Mouse (Mus musculus): ENCODE measurements around the gene Gnai3.

The Gnai3 gene

DNA sequence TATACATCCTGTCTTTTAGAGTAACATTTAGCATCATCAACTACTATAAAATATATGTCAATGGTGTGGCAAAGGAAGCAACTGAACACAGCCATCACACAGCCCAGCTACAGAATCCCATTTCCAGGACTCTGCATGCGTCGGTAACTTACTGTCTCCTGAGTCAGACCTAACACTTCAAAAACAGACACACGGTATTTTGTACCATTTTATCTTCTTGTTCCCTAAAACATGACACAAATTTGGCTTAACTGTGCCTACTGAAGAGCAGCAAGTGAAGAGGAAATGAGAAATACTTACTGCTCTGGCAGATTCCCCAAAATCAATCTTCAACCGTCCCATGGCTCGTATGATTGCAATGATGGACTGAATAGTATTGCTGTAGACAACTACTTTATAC lies 22.7 kb downstream of the Gnai3 start:
- in situ Hi-C loops (cut with MboI; ENCODE audit: low pct_unique_long_range_greater_than_20kb in 1 of 2, low sequenced_read_pairs in 2 of 2, unreplicated experiment in 1 of 2): no loop called here

DNA sequence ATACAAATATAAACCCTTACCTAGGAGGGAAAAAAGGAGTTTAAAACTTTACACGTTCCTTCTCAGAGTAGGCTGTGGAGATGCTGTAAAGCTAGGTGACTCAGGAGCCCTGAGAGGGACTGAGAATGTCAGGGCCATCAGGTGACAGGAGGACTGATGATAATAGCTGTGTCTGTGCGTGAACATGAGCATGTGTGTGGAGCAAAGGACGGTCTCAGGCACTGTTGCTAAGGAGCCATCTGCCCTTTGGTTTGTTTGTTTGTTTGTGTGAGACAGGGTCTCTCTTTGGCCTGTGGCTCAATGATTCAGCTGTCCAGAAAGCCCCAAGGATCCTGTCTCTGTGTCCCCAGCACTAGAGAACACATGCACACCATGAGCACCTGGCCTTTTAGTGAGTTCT lies 24.8 kb downstream of the Gnai3 start:
- in situ Hi-C loops (cut with MboI; ENCODE audit: low pct_unique_long_range_greater_than_20kb in 1 of 2, low sequenced_read_pairs in 2 of 2, unreplicated experiment in 1 of 2): no loop called here

DNA sequence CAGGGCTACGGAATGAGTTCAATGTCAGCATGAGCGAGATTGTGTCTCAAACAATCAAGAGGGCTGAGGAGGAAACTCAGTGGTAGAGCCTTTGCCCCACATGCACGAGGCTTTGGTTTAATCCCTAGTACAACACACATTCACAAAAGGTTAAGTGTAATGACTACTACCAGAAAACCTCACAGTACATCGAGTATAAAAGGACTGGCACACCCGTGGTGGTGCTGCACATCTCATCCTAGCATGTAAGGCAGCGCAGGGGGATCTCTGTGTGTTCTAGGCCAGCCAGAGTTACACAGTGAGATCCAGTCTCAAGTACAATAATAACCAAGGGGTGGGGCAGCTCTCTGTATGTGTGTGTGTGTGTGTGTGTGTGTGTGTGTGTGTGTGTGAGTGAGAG lies 28.5 kb downstream of the Gnai3 start:
- in situ Hi-C loops (cut with MboI; ENCODE audit: low pct_unique_long_range_greater_than_20kb in 1 of 2, low sequenced_read_pairs in 2 of 2, unreplicated experiment in 1 of 2): no loop called here

DNA sequence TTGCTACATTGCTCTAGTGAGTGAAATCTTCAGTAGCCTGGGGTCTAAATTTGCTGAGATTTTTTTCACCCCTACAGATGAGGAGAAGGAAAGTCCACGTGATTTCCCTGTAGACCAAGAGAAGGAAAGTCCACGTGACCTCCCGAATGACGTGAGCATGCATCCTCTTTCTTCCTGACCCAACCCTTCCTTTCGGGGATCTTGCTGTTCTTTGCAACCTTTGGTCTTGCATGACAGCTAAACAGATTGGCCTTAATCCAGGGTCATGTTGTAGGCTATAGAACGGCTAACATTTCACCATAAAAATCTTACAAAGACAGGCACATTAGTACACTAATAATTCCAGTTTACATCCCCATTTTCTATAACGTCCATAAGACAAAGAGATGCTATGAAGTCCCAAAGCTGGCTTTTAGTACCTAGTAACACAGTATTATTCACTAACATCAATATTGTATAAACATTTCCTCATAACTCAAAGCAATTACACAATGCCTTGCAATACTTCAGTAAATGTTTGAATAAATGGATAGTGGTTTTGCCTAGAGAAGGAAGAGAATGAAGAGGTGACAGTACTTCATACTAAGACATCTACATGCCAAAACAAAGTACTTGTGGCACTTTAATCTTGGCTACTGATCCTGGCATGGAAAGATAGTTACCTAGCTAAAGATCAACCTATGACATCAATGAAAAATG lies 32.2 kb downstream of the Gnai3 start:
- in situ Hi-C loops (cut with MboI; ENCODE audit: low pct_unique_long_range_greater_than_20kb in 1 of 2, low sequenced_read_pairs in 2 of 2, unreplicated experiment in 1 of 2): no loop called here

DNA sequence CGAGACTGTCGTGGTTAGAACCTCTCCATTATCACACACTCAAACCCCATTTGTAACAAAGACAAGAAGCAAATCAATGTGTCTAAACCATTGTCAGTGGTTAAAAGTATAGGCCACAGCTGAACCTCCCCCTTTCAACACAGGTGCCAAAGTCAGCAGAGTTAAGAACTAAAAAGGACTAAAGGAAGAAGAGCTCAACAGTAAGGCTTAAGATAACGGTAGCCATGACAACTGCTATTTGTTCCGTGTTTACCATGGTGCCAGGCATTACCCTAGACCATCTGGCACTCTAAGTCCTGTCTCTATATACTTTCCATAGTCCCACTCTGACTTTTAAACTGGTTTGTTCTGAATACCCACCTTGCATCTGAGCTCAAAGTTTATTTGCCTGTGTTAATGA lies 33.3 kb downstream of the Gnai3 start:
- in situ Hi-C loops (cut with MboI; ENCODE audit: low pct_unique_long_range_greater_than_20kb in 1 of 2, low sequenced_read_pairs in 2 of 2, unreplicated experiment in 1 of 2): no loop called here

DNA sequence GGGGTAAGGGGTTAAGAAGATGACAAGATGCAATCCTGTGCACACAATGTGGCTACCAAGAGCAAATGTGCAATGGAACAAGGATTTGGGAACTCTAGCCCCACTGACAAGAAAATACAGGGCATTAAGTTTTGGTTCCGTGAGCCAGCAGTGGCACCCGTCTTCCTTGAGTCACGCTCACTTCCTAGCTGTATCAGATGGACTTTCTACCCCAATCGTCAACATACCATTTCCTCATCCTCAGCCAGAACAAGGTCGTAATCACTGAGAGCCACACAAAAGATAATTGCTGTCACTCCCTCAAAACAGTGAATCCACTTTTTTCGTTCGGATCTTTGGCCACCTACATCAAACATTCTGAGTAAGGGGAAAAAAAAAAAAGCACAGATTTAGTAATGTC lies 33.7 kb downstream of the Gnai3 start:
- in situ Hi-C loops (cut with MboI; ENCODE audit: low pct_unique_long_range_greater_than_20kb in 1 of 2, low sequenced_read_pairs in 2 of 2, unreplicated experiment in 1 of 2): no loop called here

DNA sequence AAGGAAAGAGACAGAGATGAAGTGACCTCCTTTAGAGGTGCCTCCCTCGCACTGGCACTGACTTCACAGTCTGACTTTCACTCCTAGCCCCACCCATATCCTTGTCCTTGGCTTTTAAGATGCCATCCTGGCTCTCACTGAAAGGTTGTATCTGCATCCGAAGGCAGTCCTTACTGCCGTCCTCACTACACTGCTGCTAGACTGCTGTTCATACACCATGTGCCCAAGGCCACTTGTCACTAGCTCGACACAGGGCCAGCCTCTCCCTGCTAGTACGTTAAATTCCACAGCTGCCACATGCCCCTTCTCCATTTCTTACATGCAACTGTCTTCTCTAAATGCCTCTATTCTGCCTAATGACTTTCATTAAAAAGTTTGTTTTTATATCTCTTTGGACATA lies 34.6 kb downstream of the Gnai3 start:
- in situ Hi-C loops (cut with MboI; ENCODE audit: low pct_unique_long_range_greater_than_20kb in 1 of 2, low sequenced_read_pairs in 2 of 2, unreplicated experiment in 1 of 2): no loop called here

DNA sequence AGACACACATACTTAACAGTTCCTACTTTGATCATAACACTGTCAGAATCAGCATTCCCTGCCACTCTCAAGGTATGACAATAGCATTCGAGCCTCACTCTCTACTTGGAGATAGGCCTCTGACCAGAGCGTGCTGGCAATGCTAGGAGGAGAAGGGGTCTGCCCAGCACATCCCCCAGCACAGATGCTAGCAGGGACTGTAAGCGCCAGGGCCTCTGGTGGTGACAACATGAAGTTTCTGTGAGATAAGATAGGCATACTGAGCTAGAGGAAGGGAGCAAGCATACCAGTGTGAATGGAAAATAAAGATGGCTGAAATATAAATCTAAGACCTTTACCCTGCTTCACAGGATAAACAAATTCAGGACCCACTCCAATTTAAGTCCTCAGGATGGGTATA lies 40.7 kb downstream of the Gnai3 start:
- in situ Hi-C loops (cut with MboI; ENCODE audit: low pct_unique_long_range_greater_than_20kb in 1 of 2, low sequenced_read_pairs in 2 of 2, unreplicated experiment in 1 of 2): no loop called here

DNA sequence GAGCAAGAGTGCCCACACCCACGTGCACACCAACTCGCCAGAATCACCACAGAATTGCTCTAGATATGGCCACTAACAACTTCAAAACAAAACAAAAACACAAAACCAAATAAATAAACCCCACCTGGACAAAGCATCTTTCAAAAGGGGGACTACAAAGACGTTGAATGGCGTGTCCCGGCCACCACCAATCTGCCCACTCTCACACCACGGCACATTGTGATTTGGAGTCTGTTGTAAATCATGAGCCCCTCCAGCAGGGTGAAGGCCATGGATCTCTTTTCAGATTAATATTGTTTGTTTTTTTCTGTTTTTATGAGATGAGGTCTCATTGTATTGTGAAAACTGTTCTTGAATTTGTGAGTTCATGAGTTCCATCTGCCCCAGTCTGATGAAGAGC lies 43.9 kb downstream of the Gnai3 start:
- in situ Hi-C loops (cut with MboI; ENCODE audit: low pct_unique_long_range_greater_than_20kb in 1 of 2, low sequenced_read_pairs in 2 of 2, unreplicated experiment in 1 of 2): no loop called here

DNA sequence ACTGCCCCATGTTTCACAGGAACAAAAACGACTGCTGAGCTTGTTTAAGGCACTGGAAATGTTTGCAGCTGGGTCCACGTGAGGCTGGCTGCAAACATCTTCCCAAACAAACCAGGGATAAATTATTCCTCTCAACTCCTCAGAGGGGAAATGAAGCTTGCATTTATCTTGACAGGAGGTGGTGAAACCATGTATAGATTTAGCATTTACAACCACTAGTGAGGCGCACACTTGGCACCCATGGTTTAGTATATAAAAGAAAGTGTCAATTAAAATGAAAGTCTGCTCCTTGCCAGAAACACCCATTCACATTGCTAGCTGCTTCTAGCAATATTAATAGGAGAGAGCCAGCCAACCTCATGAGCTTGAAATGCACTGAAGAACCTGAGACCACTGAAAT lies 44.4 kb downstream of the Gnai3 start:
- in situ Hi-C loops (cut with MboI; ENCODE audit: low pct_unique_long_range_greater_than_20kb in 1 of 2, low sequenced_read_pairs in 2 of 2, unreplicated experiment in 1 of 2): no loop called here

DNA sequence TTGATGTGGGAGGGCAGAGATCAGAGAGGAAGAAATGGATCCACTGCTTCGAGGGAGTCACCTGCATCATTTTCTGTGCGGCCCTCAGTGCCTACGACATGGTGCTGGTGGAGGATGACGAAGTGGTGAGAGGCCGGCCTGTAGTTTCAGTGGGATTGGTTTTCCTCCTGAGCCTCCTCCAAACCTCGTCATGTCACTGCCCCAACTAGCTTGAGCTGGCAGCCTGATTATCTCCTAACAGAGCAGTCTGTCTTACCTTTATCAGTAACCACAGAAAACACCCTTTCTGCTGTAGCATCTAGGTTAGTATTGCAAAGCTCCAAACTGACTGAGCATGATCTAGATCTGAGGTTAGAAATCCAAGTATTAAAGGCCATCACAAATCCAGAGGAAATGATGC lies 47.6 kb downstream of the Gnai3 start:
- in situ Hi-C loops (cut with MboI; ENCODE audit: low pct_unique_long_range_greater_than_20kb in 1 of 2, low sequenced_read_pairs in 2 of 2, unreplicated experiment in 1 of 2): no loop called here

DNA sequence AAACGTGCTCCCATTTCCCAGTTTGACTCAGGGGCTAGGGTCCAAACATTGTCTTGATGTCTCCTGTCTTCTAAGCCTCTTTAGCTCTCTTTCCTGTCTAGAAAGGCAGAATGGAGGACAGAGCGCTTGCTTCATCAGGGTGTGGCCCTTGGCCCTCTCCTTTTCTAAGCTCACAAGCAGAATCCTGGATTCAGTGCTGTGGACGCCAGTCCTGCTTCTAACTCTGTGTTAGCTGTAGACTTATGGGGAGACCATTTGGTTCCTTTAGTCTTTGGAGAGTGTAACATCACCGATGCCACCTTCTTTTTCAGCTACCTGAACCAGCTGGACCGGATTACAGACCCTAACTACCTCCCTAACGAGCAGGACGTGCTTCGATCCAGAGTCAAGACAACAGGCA lies 48.3 kb downstream of the Gnai3 start:
- in situ Hi-C loops (cut with MboI; ENCODE audit: low pct_unique_long_range_greater_than_20kb in 1 of 2, low sequenced_read_pairs in 2 of 2, unreplicated experiment in 1 of 2): no loop called here

DNA sequence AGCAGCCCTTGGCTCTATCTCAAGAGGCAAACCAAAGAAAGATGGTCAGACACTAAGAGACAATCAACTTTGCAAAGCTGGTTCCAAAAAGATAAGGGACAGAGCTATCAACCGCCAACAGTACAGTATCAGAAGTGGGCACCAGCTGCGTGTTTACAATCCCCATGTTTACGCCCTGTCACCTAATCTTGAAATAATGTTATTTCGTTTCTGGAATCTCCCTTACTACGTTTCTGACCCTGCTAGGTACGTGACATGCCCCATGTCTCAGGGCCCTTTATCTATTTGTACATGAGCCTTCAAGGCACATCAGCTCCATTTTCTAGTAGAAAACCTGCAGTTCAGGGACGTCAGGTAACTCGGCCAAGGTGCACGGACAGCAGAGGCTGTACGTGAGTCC lies 49.2 kb downstream of the Gnai3 start:
- in situ Hi-C loops (cut with MboI; ENCODE audit: low pct_unique_long_range_greater_than_20kb in 1 of 2, low sequenced_read_pairs in 2 of 2, unreplicated experiment in 1 of 2): no loop called here

DNA sequence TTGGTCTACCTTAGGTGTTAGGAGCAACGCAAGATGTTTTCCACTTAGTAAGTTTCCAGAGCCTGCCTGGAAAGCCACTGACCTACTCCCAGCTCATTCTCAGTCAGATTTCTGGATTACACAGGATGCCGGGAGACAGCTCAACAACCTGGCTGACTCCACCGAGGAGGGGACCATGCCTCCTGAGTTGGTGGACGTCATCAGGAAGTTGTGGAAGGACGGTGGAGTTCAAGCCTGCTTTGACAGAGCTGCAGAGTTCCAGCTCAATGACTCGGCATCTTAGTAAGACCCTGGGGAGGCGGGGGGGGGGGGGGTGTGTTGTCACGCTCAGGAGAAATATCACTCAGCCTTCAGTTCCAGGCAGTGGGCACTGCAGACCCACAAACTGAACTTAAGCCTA lies 49.7 kb downstream of the Gnai3 start:
- in situ Hi-C loops (cut with MboI; ENCODE audit: low pct_unique_long_range_greater_than_20kb in 1 of 2, low sequenced_read_pairs in 2 of 2, unreplicated experiment in 1 of 2): no loop called here

DNA sequence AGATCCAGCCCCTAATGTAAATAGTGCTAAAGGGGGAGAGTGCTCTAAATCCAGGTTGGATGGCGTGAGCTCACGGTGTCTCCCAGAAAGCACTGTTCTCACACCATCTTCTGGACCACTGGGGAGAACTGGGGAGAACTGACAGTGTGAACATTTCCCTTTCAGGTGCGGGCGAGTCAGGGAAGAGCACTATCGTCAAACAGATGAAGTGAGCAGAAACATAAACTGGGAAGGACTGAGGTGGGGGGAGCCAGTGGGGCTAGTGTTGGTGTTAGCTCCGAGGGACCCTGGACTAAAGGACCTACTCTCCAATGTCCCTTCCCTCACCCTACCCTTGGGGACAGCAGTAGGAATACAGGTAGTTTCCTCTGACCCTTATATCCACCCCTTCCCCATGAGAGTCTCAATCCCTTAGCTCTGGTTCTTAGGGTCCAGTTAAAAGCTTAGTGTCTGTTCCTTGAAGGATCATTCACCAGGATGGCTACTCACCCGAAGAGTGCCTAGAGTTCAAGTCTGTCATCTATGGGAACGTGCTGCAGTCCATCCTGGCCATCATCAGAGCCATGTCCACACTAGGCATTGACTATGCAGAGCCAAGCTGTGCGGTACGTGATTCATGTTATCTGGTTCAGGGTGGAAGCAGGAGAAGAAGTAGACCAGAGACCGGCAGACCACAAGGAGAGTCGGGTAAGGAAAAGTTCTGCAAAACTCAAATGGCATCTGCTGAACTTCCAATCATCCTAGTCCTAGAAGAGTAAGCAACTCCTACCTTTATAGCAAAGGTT lies 50.8 kb downstream of the Gnai3 start:
- in situ Hi-C loops (cut with MboI; ENCODE audit: low pct_unique_long_range_greater_than_20kb in 1 of 2, low sequenced_read_pairs in 2 of 2, unreplicated experiment in 1 of 2): no loop called here

DNA sequence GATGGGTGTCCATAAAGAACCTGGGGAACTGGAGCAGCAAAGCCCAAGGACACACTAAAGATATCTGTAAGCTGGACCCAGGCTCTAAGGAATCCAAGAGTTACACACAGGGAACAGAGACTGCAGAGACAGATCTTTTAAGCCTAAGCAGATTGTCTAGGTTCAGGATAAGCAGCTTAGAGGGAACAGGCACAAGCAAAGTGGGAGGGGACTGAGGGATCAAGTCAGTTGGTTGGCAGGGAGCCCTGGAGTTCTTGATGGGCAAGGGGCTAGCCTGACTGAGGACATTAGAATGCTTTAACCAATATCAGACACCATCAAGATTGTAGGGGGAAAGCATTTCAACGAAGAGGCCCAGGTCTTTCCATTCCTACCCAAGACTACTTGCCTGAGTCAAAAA lies 51.8 kb downstream of the Gnai3 start:
- in situ Hi-C loops (cut with MboI; ENCODE audit: low pct_unique_long_range_greater_than_20kb in 1 of 2, low sequenced_read_pairs in 2 of 2, unreplicated experiment in 1 of 2): no loop called here

DNA sequence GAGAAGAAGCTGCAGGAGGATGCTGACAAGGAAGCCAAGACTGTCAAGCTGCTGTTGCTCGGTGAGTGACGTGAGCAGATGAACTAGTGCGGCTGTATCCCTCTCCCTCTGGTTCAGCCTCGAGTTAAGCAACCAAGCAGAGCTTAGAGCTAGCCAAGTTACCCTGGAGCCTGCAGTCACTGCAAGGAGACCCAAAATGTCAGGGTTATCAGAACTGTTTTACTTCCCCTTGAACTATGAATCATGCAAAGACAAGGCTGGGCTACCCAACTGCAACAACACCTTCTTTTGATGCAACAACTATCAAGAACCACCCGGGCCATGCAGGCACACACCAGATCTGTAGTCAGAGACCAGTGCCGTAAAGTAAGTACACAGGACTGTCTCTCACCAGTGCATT lies 52.6 kb downstream of the Gnai3 start:
- in situ Hi-C loops (cut with MboI; ENCODE audit: low pct_unique_long_range_greater_than_20kb in 1 of 2, low sequenced_read_pairs in 2 of 2, unreplicated experiment in 1 of 2): no loop called here

DNA sequence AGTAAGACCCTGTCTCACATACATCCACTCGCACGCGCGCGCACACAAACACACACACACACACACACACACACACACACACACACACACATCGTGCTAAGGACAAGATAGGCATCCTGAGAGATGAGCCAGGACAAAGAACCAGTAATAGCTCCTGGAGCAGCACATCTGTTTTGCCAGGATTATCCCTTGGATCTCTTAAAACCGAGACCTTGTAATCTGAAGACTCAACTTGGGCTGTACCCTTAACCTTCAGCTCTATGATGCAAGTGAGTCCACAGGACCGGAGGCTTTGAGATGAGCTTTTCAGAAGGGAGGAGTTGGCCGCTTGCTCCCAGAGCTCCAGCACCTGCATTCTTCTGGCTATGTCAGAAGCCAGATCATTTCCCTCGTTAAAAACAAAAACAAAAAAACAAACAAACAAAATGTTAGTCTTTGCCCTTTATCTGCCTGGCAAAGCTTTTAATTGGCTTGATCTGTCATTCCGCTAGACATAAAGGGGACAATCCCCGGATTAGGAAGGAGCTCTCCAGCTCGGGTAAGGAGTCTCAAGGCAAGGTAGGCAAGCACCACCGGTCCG lies 53.3 kb downstream of the Gnai3 start, which contains the start of gene Gnat2:
Gene Gnat2, plus strand, starts transcription at position 254 of the 580 bp plus-strand sequence.
- in situ Hi-C loops (cut with MboI; ENCODE audit: low pct_unique_long_range_greater_than_20kb in 1 of 2, low sequenced_read_pairs in 2 of 2, unreplicated experiment in 1 of 2): no loop called here

DNA sequence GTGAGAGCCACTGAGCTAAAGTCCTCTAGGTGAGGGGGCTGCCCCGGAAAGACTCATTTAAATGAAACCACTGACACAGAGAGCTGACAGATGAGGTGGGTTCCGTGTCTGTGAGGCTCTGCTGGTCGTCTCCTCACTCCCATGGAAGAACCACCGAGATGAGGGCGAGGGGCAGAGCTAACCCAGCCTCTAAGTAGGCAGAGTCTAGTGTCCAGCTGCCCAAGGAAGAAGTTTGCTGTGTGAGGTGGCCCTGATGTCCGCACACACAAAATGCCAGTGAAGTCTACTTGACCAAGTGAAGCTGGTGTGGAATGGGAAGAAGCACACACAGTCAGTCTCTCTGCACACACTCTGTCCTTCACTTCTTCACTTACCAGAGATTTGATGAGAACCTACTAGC lies 53.9 kb downstream of the Gnai3 start:
- in situ Hi-C loops (cut with MboI; ENCODE audit: low pct_unique_long_range_greater_than_20kb in 1 of 2, low sequenced_read_pairs in 2 of 2, unreplicated experiment in 1 of 2): no loop called here

DNA sequence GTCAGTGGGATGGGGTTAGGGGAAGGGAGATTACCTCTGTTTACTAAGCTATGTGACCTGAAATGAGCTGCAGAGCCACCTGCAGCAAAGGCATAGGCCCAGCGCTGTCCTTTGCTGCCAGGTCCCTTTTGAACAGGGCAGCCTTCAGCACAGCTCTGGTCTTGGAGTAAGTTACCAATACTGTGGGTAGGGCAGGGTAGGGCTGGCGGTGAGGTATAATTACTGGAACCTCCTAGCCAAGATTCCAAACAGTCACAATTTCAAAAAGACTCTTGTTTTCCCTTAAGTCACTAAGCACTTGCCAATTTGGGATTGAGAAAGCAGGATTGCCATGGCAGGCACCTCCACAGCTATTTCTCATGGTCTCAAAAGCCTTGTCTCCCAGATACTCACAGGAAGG lies 55.4 kb downstream of the Gnai3 start:
- in situ Hi-C loops (cut with MboI; ENCODE audit: low pct_unique_long_range_greater_than_20kb in 1 of 2, low sequenced_read_pairs in 2 of 2, unreplicated experiment in 1 of 2): no loop called here
